Mouse (Mus musculus): ENCODE measurements around the gene Robo3. TPM values are rescaled to one million over a fixed set of nuclear protein-coding genes. Genes with fewer than 3 reads are reported as not detected.
A peak's percentile ranks its signal among the peaks of the same experiment; 100 is the strongest.

Robo3 gene
- 0.16 and 0.33 TPM in 2 replicates for polyA plus RNA-seq (2014; fragmentation: Nextera tagmentation; extraction: Ambion mirVana)

DNA sequence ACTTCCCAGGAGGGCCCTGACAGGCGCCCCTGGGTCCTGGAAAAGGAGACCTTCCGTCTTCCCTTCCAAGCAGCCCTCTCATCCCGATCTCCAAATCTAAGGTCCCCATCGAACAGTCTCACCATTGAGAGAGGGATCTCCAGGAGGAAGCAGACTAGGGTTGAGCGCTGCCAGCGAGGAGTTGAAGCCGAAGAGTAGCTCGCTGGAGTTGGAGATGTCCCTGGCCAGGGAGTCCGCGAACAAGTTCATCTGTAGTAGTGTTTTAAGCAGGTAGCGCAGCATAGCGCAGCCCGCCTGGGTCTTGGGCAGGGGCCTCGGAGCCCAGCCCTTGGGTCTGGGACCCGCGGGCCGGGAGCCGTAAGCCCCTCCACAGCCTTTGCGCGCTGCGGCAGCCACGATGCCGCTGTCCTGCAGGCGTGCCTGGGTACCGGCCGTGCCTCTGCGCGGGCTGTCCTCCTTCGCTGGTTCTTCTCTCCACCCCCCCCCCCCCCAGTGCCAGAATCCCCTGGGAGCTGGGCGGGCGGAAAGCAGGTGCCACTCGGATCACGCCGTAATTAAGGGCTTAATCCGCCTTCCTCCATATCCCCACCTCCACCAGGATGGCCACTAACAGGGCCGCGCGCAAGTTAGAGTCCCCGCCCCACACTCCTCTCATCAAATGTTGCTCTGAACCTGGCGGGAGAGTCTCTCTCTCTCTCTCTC is at the start of gene Robo3:
Gene Robo3, minus strand, starts transcription at position 527 of the 702 bp plus-strand sequence.
- Histone ChIP-seq H3K36me3 (ENCODE audit: control insufficient read depth, insufficient read depth, low read length) (no peaks in the 10 kb centered on the region), H3K4me1 (ENCODE audit: control insufficient read depth, insufficient read depth, low read length) (peaks cover 6% of the 10 kb centered on the region), H3K27ac (replicated peaks; ENCODE audit: low read depth, low read length) (no peak within 1 kb of the TSS), H3K9ac (ENCODE audit: low read length) (no peak within 1 kb of the TSS), H3K9me3 (ENCODE audit: control insufficient read depth, low read length) (no peaks in the 10 kb centered on the region), H3K4me2 (ENCODE audit: low read depth, severe bottlenecking) (peak within 1 kb of the TSS; percentile 42), H3K27me3 (ENCODE audit: control insufficient read depth, insufficient read depth, low read length) (peaks cover 77% of the 10 kb centered on the region), H3K4me3 (ENCODE audit: low read depth, low read length) (peak within 1 kb of the TSS; percentile 25)
- WGBS, result 1% methylated on average over 38 of the region's 40 CpGs
- no peak for DNase-seq (ENCODE audit: low spot score)
- no peak for ATAC-seq (ENCODE audit: insufficient number of reproducible peaks, low FRiP score, low TSS enrichment, low read depth)

DNA sequence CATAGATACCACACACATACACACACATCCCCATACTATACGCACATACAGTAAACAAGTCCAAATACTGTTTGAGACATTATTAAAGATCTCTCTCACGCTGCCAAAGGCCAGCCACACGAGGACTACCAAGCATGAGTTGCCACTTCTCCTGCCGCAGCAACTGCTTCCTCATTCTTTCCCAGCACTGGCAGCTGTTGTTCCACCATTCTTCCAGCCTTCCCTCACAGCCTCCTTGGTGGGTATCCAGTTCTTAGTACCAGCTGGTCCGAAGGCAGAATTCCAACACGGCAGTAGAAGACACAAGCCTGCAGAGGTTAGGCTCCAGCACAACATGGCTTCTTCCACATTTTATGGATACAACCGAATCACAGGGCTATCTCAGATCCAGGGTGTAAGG is 41.9 kb upstream of the Robo3 start:
- Histone ChIP-seq H3K9me3 (ENCODE audit: control insufficient read depth, low read length) (no peaks in the 10 kb centered on the region), H3K4me1 (ENCODE audit: control insufficient read depth, insufficient read depth, low read length) (no peaks in the 10 kb centered on the region), H3K27ac (replicated peaks; ENCODE audit: low read depth, low read length) (no peak overlapping the region), H3K27me3 (ENCODE audit: control insufficient read depth, insufficient read depth, low read length) (no peaks in the 10 kb centered on the region), H3K4me3 (ENCODE audit: low read depth, low read length) (no peak overlapping the region), H3K9ac (ENCODE audit: low read length) (no peak overlapping the region), H3K4me2 (ENCODE audit: low read depth, severe bottlenecking) (no peak overlapping the region), H3K36me3 (ENCODE audit: control insufficient read depth, insufficient read depth, low read length) (no peaks in the 10 kb centered on the region)
- ATAC-seq (ENCODE audit: insufficient number of reproducible peaks, low FRiP score, low TSS enrichment, low read depth), result no peak
- DNase-seq (ENCODE audit: low spot score), result no peak
- WGBS, result 86% methylated on average over 7 of the region's 7 CpGs

GRCm38 (mm10) chr9:37473611-37474125 is 40.6 kb upstream of the Robo3 start:
- no peak overlapping the region for H3K4me2 ChIP-seq (ENCODE audit: low read depth, severe bottlenecking)
- H3K4me1 ChIP-seq (ENCODE audit: control insufficient read depth, insufficient read depth, low read length), result no peaks in the 10 kb centered on the region
- ATAC-seq (ENCODE audit: insufficient number of reproducible peaks, low FRiP score, low TSS enrichment, low read depth), result no peak
- WGBS, result 80% methylated on average over 3 of the region's 3 CpGs
- H3K9me3 ChIP-seq (ENCODE audit: control insufficient read depth, low read length), result no peaks in the 10 kb centered on the region
- no peak overlapping the region for H3K27ac ChIP-seq (replicated peaks; ENCODE audit: low read depth, low read length)
- H3K27me3 ChIP-seq (ENCODE audit: control insufficient read depth, insufficient read depth, low read length), result no peaks in the 10 kb centered on the region
- DNase-seq (ENCODE audit: low spot score), result no peak
- no peak overlapping the region for H3K4me3 ChIP-seq (ENCODE audit: low read depth, low read length)
- no peaks in the 10 kb centered on the region for H3K36me3 ChIP-seq (ENCODE audit: control insufficient read depth, insufficient read depth, low read length)
- H3K9ac ChIP-seq (ENCODE audit: low read length), result no peak overlapping the region

GRCm38 (mm10) chr9:37462764-37463163 is 29.7 kb upstream of the Robo3 start:
- no peaks in the 10 kb centered on the region for H3K9me3 ChIP-seq (ENCODE audit: control insufficient read depth, low read length)
- H3K4me2 ChIP-seq (ENCODE audit: low read depth, severe bottlenecking), result no peak overlapping the region
- H3K9ac ChIP-seq (ENCODE audit: low read length), result no peak overlapping the region
- H3K27me3 ChIP-seq (ENCODE audit: control insufficient read depth, insufficient read depth, low read length), result peaks cover 48% of the 10 kb centered on the region
- no peak overlapping the region for H3K27ac ChIP-seq (replicated peaks; ENCODE audit: low read depth, low read length)
- peaks cover 9% of the 10 kb centered on the region for H3K4me1 ChIP-seq (ENCODE audit: control insufficient read depth, insufficient read depth, low read length)
- ATAC-seq (ENCODE audit: insufficient number of reproducible peaks, low FRiP score, low TSS enrichment, low read depth) (no peak), DNase-seq (ENCODE audit: low spot score) (peak; percentile 42)
- 14% methylated on average over 7 of the region's 7 CpGs for WGBS
- H3K36me3 ChIP-seq (ENCODE audit: control insufficient read depth, insufficient read depth, low read length), result no peaks in the 10 kb centered on the region
- H3K4me3 ChIP-seq (ENCODE audit: low read depth, low read length), result no peak overlapping the region

DNA sequence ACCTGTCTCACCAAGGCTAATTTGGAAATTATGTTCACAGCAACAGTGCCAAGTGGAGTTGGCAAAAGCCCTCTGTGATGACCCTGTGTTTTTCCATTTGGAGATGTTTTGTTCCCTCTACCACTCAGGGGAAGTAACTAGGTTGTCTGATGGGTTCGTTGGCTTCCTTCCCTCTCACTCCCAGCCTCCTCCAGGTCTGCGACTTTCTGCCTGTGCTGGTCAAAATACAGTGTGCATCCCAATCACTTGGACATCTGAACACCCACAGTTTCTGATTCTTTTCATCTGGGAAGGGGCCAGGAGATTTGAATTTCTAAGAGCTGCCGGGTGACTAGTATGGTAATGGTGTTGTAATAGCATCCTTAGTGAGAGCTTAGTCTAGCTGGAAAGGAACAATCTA is 28.5 kb upstream of the Robo3 start:
- Histone ChIP-seq H3K4me3 (ENCODE audit: low read depth, low read length) (no peak overlapping the region), H3K9me3 (ENCODE audit: control insufficient read depth, low read length) (no peaks in the 10 kb centered on the region), H3K27ac (replicated peaks; ENCODE audit: low read depth, low read length) (no peak overlapping the region), H3K4me1 (ENCODE audit: control insufficient read depth, insufficient read depth, low read length) (peaks cover 13% of the 10 kb centered on the region), H3K9ac (ENCODE audit: low read length) (no peak overlapping the region), H3K27me3 (ENCODE audit: control insufficient read depth, insufficient read depth, low read length) (peaks cover 60% of the 10 kb centered on the region), H3K36me3 (ENCODE audit: control insufficient read depth, insufficient read depth, low read length) (no peaks in the 10 kb centered on the region), H3K4me2 (ENCODE audit: low read depth, severe bottlenecking) (no peak overlapping the region)
- 9% methylated on average over 3 of the region's 3 CpGs for WGBS
- DNase-seq (ENCODE audit: low spot score), result peak; percentile 23
- no peak for ATAC-seq (ENCODE audit: insufficient number of reproducible peaks, low FRiP score, low TSS enrichment, low read depth)

- Histone ChIP-seq H3K36me3 (ENCODE audit: control insufficient read depth, insufficient read depth, low read length) (no peaks in the 10 kb centered on the region), H3K4me3 (ENCODE audit: low read depth, low read length) (peak overlapping the region; percentile 46), H3K4me2 (ENCODE audit: low read depth, severe bottlenecking) (peak overlapping the region; percentile 92; the same call in 1 of the 2 replicates), H3K9me3 (ENCODE audit: control insufficient read depth, low read length) (no peaks in the 10 kb centered on the region), H3K27me3 (ENCODE audit: control insufficient read depth, insufficient read depth, low read length) (peaks cover 66% of the 10 kb centered on the region), H3K9ac (ENCODE audit: low read length) (no peak overlapping the region), H3K27ac (replicated peaks; ENCODE audit: low read depth, low read length) (no peak overlapping the region), H3K4me1 (ENCODE audit: control insufficient read depth, insufficient read depth, low read length) (peaks cover 14% of the 10 kb centered on the region)
- WGBS, result 7% methylated on average over 5 of the region's 5 CpGs
- ATAC-seq (ENCODE audit: insufficient number of reproducible peaks, low FRiP score, low TSS enrichment, low read depth) (no peak), DNase-seq (ENCODE audit: low spot score) (no peak)
These were observed 27.9 kb upstream of the Robo3 start for GRCm38 (mm10) chr9:37460961-37461340.

- Histone ChIP-seq H3K36me3 (ENCODE audit: control insufficient read depth, insufficient read depth, low read length) (no peaks in the 10 kb centered on the region), H3K4me1 (ENCODE audit: control insufficient read depth, insufficient read depth, low read length) (peaks cover 16% of the 10 kb centered on the region), H3K27me3 (ENCODE audit: control insufficient read depth, insufficient read depth, low read length) (peaks cover 71% of the 10 kb centered on the region), H3K9me3 (ENCODE audit: control insufficient read depth, low read length) (no peaks in the 10 kb centered on the region), H3K4me3 (ENCODE audit: low read depth, low read length) (peak overlapping the region; percentile 46), H3K4me2 (ENCODE audit: low read depth, severe bottlenecking) (peak overlapping the region; percentile 92), H3K27ac (replicated peaks; ENCODE audit: low read depth, low read length) (no peak overlapping the region), H3K9ac (ENCODE audit: low read length) (peak overlapping the region; percentile 27; the same call in 1 of the 2 replicates)
- DNase-seq (ENCODE audit: low spot score) (peak; percentile 55), ATAC-seq (ENCODE audit: insufficient number of reproducible peaks, low FRiP score, low TSS enrichment, low read depth) (peak; percentile 15; the same call in 1 of the 2 replicates)
- WGBS, result under 1% methylated on average over 75 of the region's 81 CpGs
These were observed 27.3 kb upstream of the Robo3 start for GRCm38 (mm10) chr9:37460043-37460960.

- Histone ChIP-seq H3K9me3 (ENCODE audit: control insufficient read depth, low read length) (no peaks in the 10 kb centered on the region), H3K4me2 (ENCODE audit: low read depth, severe bottlenecking) (peak overlapping the region; percentile 92), H3K27ac (replicated peaks; ENCODE audit: low read depth, low read length) (no peak overlapping the region), H3K36me3 (ENCODE audit: control insufficient read depth, insufficient read depth, low read length) (no peaks in the 10 kb centered on the region), H3K4me3 (ENCODE audit: low read depth, low read length) (peak overlapping the region; percentile 46; the same call in 1 of the 2 replicates), H3K9ac (ENCODE audit: low read length) (no peak overlapping the region), H3K27me3 (ENCODE audit: control insufficient read depth, insufficient read depth, low read length) (peaks cover 78% of the 10 kb centered on the region), H3K4me1 (ENCODE audit: control insufficient read depth, insufficient read depth, low read length) (peaks cover 16% of the 10 kb centered on the region)
- WGBS, result under 1% methylated on average over 9 of the region's 9 CpGs
- DNase-seq (ENCODE audit: low spot score), result no peak
- ATAC-seq (ENCODE audit: insufficient number of reproducible peaks, low FRiP score, low TSS enrichment, low read depth), result no peak
These were observed 26.6 kb upstream of the Robo3 start for GRCm38 (mm10) chr9:37459665-37460042.
